Mouse (Mus musculus) liver, postnatal 0 days (tissue): Measurements from ENCODE around the gene Jpt2. TPM values are rescaled to one million over a fixed set of nuclear protein-coding genes. Genes with fewer than 3 reads are reported as not detected.

Experiments
- ATAC-seq: fragments of 200-750 bp; cut with Nextera tagmentation; 2 replicates; pipeline ENCODE4 v1.8.0; 2017; ENCODE audit warnings: mild to moderate bottlenecking, moderate library complexity
- DNase-seq: peaks from one replicate; pipeline ENCODE4 v3.0.0-alpha.2; 2016
- H3K27ac ChIP-seq: fragments of 300-500 bp; sonication (generic); 2 replicates; pipeline ENCODE4 v1.5.1; 2014; ENCODE audit warnings: antibody characterized with exemption, moderate library complexity, mild to moderate bottlenecking, low read depth
- H3K27me3 ChIP-seq: fragments of 300-500 bp; sonication (generic); 2 replicates; pipeline ENCODE4 v1.6.1; 2014; ENCODE audit warnings: low read length, control low read depth, mixed read lengths; ENCODE audit not compliant: insufficient read depth
- H3K36me3 ChIP-seq: fragments of 300-500 bp; sonication (generic); replicated peaks from 2 replicates; pipeline ENCODE4 v1.6.1; 2014; ENCODE audit warnings: mild to moderate bottlenecking, control low read depth, low read length, moderate library complexity, mixed read lengths; ENCODE audit not compliant: insufficient read depth
- H3K4me1 ChIP-seq: fragments of 300-500 bp; sonication (generic); 2 replicates; pipeline ENCODE4 v1.6.1; 2014; ENCODE audit warnings: antibody characterized with exemption, mild to moderate bottlenecking, control low read depth; ENCODE audit not compliant: insufficient read depth
- H3K4me2 ChIP-seq: fragments of 300-500 bp; sonication (generic); 2 replicates; pipeline ENCODE4 v1.6.1; 2014; ENCODE audit warnings: low read depth, mild to moderate bottlenecking, low read length, moderate library complexity, mixed read lengths
- H3K4me3 ChIP-seq: fragments of 300-500 bp; sonication (generic); 2 replicates; pipeline ENCODE4 v1.5.1; 2014; ENCODE audit warnings: low read depth, low read length
- H3K9ac ChIP-seq: fragments of 300-500 bp; sonication (generic); replicated peaks from 2 replicates; pipeline ENCODE4 v1.6.1; 2014; ENCODE audit warnings: mild to moderate bottlenecking, moderate library complexity
- H3K9me3 ChIP-seq: fragments of 300-500 bp; sonication (generic); 2 replicates; pipeline ENCODE4 v1.6.1; 2016; ENCODE audit warnings: mild to moderate bottlenecking, control low read depth, low read length, mixed read lengths
- CTCF ChIP-seq: sonication (generic); IDR thresholded peaks from 2 replicates; pipeline ENCODE4 v1.5.1; 2016; ENCODE audit warnings: antibody characterized with exemption, low read depth
- EP300 ChIP-seq: IDR thresholded peaks from 2 replicates; pipeline ENCODE4 v1.6.1; 2016; ENCODE audit warnings: antibody characterized with exemption, low read depth, mild to moderate bottlenecking
- WGBS: fragments of 180-500 bp; shearing (Covaris S2); extraction: QIAGEN DNeasy Blood & Tissue Kit; methylation state at CpG from one replicate; pipeline ENCODE4 v1.1.7; 2014; ENCODE audit not compliant: insufficient replicate concordance; 5-methylcytosine and 5-hydroxymethylcytosine counted together
- polyA plus RNA-seq: library from polyadenylated mRNA; unstranded; fragments of >200 nt; fragmentation: Nextera tagmentation; extraction: Ambion mirVana; gene quantifications from 2 replicates; pipeline ENCODE4 v1.2.1, GENCODE M21; 2015

The Jpt2 gene
- polyA plus RNA-seq, 1 experiment from 2014 or later, result 25.1 TPM

DNA sequence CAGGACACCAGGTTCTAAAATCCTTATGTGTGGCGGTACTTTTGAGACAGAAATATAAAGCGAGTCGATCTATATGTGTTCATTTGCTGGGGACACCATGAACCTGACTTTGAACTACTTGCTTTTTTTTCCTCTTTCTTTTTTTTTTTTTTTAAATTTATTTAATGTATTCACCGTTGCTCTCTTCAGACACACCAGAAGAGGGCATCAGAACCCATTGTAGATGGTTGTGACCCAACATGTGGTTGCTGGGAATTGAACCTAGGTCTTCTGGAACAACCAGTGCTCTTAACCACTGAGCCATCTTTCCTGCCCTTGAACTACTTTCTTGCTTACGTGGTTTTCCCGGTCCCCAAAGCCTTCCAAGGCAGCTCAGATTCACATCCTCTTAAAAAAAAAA, 23.2 kb downstream of the Jpt2 start:
- ATAC-seq (no peak), DNase-seq (no peak)
- H3K9me3 ChIP-seq, result no peaks in the 10 kb centered on the region
- H3K9ac ChIP-seq, result peak overlapping the region; percentile 71
- H3K4me2 ChIP-seq, result peak overlapping the region; percentile 71
- H3K27ac ChIP-seq, result peak overlapping the region; percentile 90
- no peak for TF ChIP-seq EP300
- peak; percentile 23; the same call in 1 of the 2 replicates for TF ChIP-seq CTCF
- WGBS, result 45% methylated on average over 6 of the region's 6 CpGs
- H3K36me3 ChIP-seq, result no peaks in the 10 kb centered on the region
- no peaks in the 10 kb centered on the region for H3K27me3 ChIP-seq
- peak overlapping the region; percentile 73 for H3K4me3 ChIP-seq
- H3K4me1 ChIP-seq, result peaks cover 19% of the 10 kb centered on the region

DNA sequence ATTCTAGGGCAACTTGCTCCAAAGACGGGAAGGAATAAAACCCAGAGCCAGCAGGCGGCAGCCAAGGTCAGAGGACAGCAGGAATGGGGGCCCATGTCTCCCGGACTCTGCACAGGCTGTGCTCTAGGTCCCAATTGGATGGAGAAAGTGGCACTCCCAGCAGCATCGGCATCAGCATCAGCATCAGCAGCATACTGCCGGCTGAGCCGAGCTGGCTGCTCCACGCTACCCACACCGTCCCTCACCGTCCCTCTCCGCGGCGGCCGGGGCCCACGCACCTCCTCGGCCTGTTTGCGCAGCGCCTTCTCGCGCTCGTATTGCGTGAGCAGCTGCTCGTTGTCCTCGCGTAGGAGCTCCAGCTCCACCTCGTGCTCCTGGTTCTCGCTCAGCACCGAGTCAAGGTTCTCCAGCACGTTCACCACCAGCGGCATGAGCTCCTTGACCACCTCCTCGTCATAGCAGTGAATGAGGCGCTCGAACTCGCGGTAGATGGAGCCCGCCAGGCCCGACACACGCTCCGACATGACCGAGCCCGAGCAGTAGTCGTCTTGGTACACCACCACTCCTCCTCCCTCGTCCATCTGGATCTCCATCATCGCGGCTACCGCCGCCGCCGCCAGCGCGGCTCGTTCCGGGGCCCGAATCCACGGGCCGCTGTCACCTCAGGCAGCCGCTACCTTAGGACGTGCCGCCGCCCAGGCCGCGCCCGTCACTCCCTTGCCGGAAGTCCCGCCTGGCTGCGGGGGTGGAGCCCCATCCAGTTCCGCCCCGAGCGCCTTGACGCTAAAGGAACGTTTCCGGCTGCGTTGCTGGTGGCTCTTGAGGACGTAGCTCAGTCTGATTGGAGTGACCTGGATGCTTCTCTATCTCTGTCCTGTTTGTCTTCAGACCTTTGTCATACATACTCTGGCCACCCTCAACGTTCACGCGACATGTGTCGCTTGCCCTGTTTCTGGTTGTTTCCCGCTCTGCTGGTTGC, 23.9 kb downstream of the Jpt2 start, which contains the start of gene Mapk8ip3:
Mapk8ip3 (minus strand) TSS at position 719 of the 979 bp plus-strand sequence.
- DNase-seq (peak; percentile 97), ATAC-seq (peak; percentile 99)
- peak within 1 kb of the TSS; percentile 71 for H3K4me2 ChIP-seq
- peak within 1 kb of the TSS; percentile 90 for H3K27ac ChIP-seq
- peak; percentile 69 for TF ChIP-seq CTCF
- TF ChIP-seq EP300, result no peak
- H3K4me3 ChIP-seq, result peak within 1 kb of the TSS; percentile 73
- H3K9ac ChIP-seq, result peak within 1 kb of the TSS; percentile 71
- peaks cover 19% of the 10 kb centered on the region for H3K4me1 ChIP-seq
- 0 out of 2 replicates have a peak, but pooled peaks cover 4% of the 10 kb centered on the region for H3K36me3 ChIP-seq
- WGBS, result under 1% methylated on average over 78 of the region's 78 CpGs
- H3K9me3 ChIP-seq, result no peaks in the 10 kb centered on the region
- no peaks in the 10 kb centered on the region for H3K27me3 ChIP-seq

DNA sequence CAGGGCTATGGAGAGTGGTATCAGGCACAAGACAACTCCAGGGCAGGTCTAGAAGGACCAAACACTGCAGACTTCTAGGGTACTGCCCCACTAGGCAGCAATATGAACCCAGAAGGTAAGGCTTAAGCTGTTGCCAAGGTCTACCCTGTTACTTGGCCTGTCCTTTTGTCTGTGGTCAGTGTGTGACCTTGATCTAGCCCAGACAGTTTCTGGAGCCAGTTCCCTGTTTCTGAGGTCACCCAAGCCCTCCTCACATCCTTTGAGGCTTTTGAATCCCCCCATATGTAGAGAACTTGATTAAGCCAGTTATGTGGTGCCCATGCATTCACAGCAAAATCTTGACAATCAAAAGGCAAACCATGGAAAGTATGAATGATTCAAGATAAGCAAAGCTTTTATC, 24.8 kb downstream of the Jpt2 start:
- no peak for DNase-seq
- peak overlapping the region; percentile 71 for H3K9ac ChIP-seq
- ATAC-seq, result no peak
- peak overlapping the region; percentile 73 for H3K4me3 ChIP-seq
- H3K36me3 ChIP-seq, result 0 out of 2 replicates have a peak, but pooled peaks cover 4% of the 10 kb centered on the region
- no peak for TF ChIP-seq EP300
- TF ChIP-seq CTCF, result no peak
- no peaks in the 10 kb centered on the region for H3K9me3 ChIP-seq
- H3K4me1 ChIP-seq, result peaks cover 19% of the 10 kb centered on the region
- H3K27ac ChIP-seq, result no peak overlapping the region
- H3K4me2 ChIP-seq, result peak overlapping the region; percentile 71
- no peaks in the 10 kb centered on the region for H3K27me3 ChIP-seq

DNA sequence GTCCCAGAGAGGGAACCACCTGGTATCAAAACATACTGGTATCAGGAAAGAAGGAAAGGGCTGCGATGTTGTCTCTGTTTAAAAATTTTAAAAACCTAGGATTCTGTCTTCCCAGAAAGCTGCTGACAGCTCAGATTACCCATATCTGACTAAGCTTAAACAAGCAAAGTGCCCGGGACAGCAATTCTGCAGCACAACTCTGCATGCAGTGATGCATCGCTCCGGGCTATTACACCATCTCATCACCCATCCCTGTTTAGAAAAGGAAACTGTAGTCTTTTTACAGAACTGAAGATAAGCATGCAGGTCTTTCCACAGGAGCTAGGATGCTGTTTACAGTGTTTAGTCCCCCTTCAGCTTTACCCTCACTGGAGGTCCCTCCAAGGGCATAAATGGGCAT, 25.6 kb downstream of the Jpt2 start:
- Histone ChIP-seq H3K4me3 (peak overlapping the region; percentile 73), H3K4me2 (peak overlapping the region; percentile 71), H3K9me3 (no peaks in the 10 kb centered on the region), H3K27ac (no peak overlapping the region), H3K9ac (peak overlapping the region; percentile 71), H3K36me3 (0 out of 2 replicates have a peak, but pooled peaks cover 4% of the 10 kb centered on the region), H3K4me1 (peaks cover 19% of the 10 kb centered on the region), H3K27me3 (no peaks in the 10 kb centered on the region)
- ATAC-seq, result no peak
- TF ChIP-seq CTCF (no peak), EP300 (no peak)
- WGBS, result 63% methylated on average over 4 of the region's 4 CpGs
- DNase-seq, result no peak

DNA sequence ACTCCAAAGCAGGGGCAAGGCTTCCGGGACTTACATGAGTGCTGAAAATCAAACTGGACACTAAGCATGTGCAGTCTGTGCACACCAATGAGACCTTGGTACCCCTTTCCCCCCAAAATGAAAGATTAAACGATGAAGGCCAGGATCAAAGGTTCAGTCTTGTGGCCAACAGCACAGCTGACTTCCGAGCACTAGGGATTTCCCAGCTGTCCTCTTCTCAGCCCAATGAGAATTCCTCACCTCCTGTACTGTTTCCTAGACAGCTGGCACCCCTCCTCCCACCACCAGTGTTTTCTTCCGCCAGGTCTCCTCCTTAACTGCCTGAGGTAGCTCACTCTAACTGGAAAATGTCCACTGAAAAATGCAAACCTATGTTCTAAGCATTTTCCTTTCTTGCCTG, 27.3 kb downstream of the Jpt2 start:
- Histone ChIP-seq H3K27me3 (no peaks in the 10 kb centered on the region), H3K9me3 (no peaks in the 10 kb centered on the region), H3K36me3 (0 out of 2 replicates have a peak, but pooled peaks cover 8% of the 10 kb centered on the region), H3K9ac (no peak overlapping the region), H3K4me1 (peaks cover 19% of the 10 kb centered on the region), H3K4me2 (no peak overlapping the region), H3K4me3 (no peak overlapping the region), H3K27ac (no peak overlapping the region)
- WGBS, result 81% methylated on average over 4 of the region's 4 CpGs
- TF ChIP-seq CTCF, result no peak
- TF ChIP-seq EP300, result no peak
- DNase-seq, result no peak
- no peak for ATAC-seq

DNA sequence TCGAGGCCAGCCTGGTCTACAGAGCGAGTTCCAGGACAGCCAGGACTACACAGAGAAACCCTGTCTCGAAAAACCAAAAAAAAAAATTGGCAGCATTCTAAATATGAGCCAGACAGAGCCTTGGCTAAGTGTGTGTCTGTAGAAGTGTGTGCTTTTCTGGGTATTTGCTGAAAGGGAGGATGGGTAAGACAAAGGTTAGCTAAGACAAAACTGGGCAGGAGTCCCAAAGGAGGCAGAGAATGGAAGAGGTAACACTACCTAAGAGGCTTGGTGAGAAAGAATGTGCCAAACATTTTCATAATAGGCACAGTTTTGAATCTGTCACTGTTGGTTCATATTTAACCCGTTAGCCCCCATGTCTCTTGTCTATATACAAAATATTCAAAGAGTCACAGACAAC, 28.1 kb downstream of the Jpt2 start:
- TF ChIP-seq EP300 (no peak), CTCF (no peak)
- no peak for DNase-seq
- no peaks in the 10 kb centered on the region for H3K27me3 ChIP-seq
- H3K36me3 ChIP-seq, result peaks cover 11% of the 10 kb centered on the region; the same call in 1 of the 2 replicates
- H3K9me3 ChIP-seq, result no peaks in the 10 kb centered on the region
- H3K27ac ChIP-seq, result no peak overlapping the region
- H3K9ac ChIP-seq, result no peak overlapping the region
- ATAC-seq, result no peak
- H3K4me2 ChIP-seq, result no peak overlapping the region
- peaks cover 19% of the 10 kb centered on the region for H3K4me1 ChIP-seq
- 90% methylated on average over 4 of the region's 4 CpGs for WGBS
- H3K4me3 ChIP-seq, result no peak overlapping the region
